Mouse (Mus musculus) stomach, postnatal 0 days (tissue): Measurements from ENCODE around the gene 4930556J24Rik. TPM values are rescaled to one million over a fixed set of nuclear protein-coding genes. Genes with fewer than 3 reads are reported as not detected.
A peak's percentile ranks its signal among the peaks of the same experiment; 100 is the strongest.
"Not testable (repeated sequence)": the region's sequence is repeated elsewhere in the genome, so short reads cannot be mapped to it uniquely, and the experiment has no call there.

ENCODE experiments used
- ATAC-seq: fragments of 200-750 bp; cut with Nextera tagmentation; 2 replicates; pipeline ENCODE4 v1.8.0; 2017; ENCODE audit not compliant: low FRiP score, low TSS enrichment
- DNase-seq: peaks from one replicate; pipeline ENCODE4 v3.0.0-alpha.2; 2016; ENCODE audit warnings: low spot score
- H3K27ac ChIP-seq: fragments of 300-500 bp; sonication (generic); replicated peaks from 2 replicates; pipeline ENCODE4 v1.5.1; 2014; ENCODE audit warnings: mild to moderate bottlenecking, control low read depth
- H3K27me3 ChIP-seq: fragments of 300-500 bp; sonication (generic); 2 replicates; pipeline ENCODE4 v1.6.1; 2014; ENCODE audit warnings: low read length; ENCODE audit not compliant: control insufficient read depth, insufficient read depth
- H3K36me3 ChIP-seq: fragments of 300-500 bp; sonication (generic); 2 replicates; pipeline ENCODE4 v1.6.1; 2014; ENCODE audit warnings: low read length, mixed read lengths; ENCODE audit not compliant: control insufficient read depth, insufficient read depth
- H3K4me1 ChIP-seq: fragments of 300-500 bp; sonication (generic); replicated peaks from 2 replicates; pipeline ENCODE4 v1.6.1; 2014; ENCODE audit warnings: antibody characterized with exemption; ENCODE audit not compliant: control insufficient read depth, insufficient read depth
- H3K4me2 ChIP-seq: fragments of 300-500 bp; sonication (generic); replicated peaks from 2 replicates; pipeline ENCODE4 v1.6.1; 2014; ENCODE audit warnings: low read depth, mild to moderate bottlenecking, control low read depth, moderate library complexity
- H3K4me3 ChIP-seq: fragments of 300-500 bp; sonication (generic); 2 replicates; pipeline ENCODE4 v1.5.1; 2014; ENCODE audit warnings: low read depth, low read length, control low read depth
- H3K9ac ChIP-seq: fragments of 300-500 bp; sonication (generic); 2 replicates; pipeline ENCODE4 v1.6.1; 2014; ENCODE audit warnings: mild to moderate bottlenecking, low read length, control low read depth, mixed read lengths
- H3K9me3 ChIP-seq: fragments of 300-500 bp; sonication (generic); 2 replicates; pipeline ENCODE4 v1.6.1; 2016; ENCODE audit warnings: low read length; ENCODE audit not compliant: control insufficient read depth
- CTCF ChIP-seq: IDR thresholded peaks from 2 replicates; pipeline ENCODE4 v1.5.1; 2016; ENCODE audit warnings: antibody characterized with exemption, low read depth, mild to moderate bottlenecking, moderate library complexity
- EP300 ChIP-seq: optimal IDR thresholded peaks from 2 replicates; pipeline ENCODE3; 2016; ENCODE audit warnings: antibody characterized with exemption
- WGBS: fragments of 180-500 bp; shearing (Covaris S2); extraction: QIAGEN DNeasy Blood & Tissue Kit; methylation state at CpG from one replicate; pipeline ENCODE4 v1.1.7; 2014; 5-methylcytosine and 5-hydroxymethylcytosine counted together
- polyA plus RNA-seq: library from polyadenylated mRNA; unstranded; fragments of >200 nt; fragmentation: Nextera tagmentation; extraction: Ambion mirVana; gene quantifications from 2 replicates; pipeline ENCODE4 v1.2.1, GENCODE M21; 2015

The 4930556J24Rik gene
- 0.08 TPM in 1 of 2 replicates, not detected in the other for polyA plus RNA-seq

- H3K4me1 ChIP-seq, result no peaks in the 10 kb centered on the region
- no peak within 1 kb of the TSS for H3K4me3 ChIP-seq
- TF ChIP-seq CTCF, result no peak
- H3K36me3 ChIP-seq, result peaks cover 24% of the 10 kb centered on the region
- WGBS, result 91% methylated on average over 6 of the region's 6 CpGs
- ATAC-seq (no peak), DNase-seq (no peak)
- H3K9ac ChIP-seq, result no peak within 1 kb of the TSS
- no peaks in the 10 kb centered on the region for H3K27me3 ChIP-seq
- no peaks in the 10 kb centered on the region for H3K9me3 ChIP-seq
- no peak within 1 kb of the TSS for H3K27ac ChIP-seq
- no peak within 1 kb of the TSS for H3K4me2 ChIP-seq
Observed at GRCm38 (mm10) chr11:3976678-3977077, at the start of gene 4930556J24Rik. TSS of gene 4930556J24Rik (minus strand) at chr11:3976778.

- no peak overlapping the region for H3K9ac ChIP-seq
- no peaks in the 10 kb centered on the region for H3K9me3 ChIP-seq
- WGBS, result 68% methylated on average over 2 of the region's 2 CpGs
- H3K27ac ChIP-seq, result no peak overlapping the region
- DNase-seq, result no peak
- no peak for TF ChIP-seq CTCF
- no peak for TF ChIP-seq EP300
- no peaks in the 10 kb centered on the region for H3K36me3 ChIP-seq
- H3K4me1 ChIP-seq, result no peaks in the 10 kb centered on the region
- ATAC-seq, result no peak
- no peak overlapping the region for H3K4me2 ChIP-seq
- H3K27me3 ChIP-seq, result no peaks in the 10 kb centered on the region
- H3K4me3 ChIP-seq, result no peak overlapping the region
Observed at GRCm38 (mm10) chr11:4023321-4023720, 46.7 kb upstream of the 4930556J24Rik start.

DNA sequence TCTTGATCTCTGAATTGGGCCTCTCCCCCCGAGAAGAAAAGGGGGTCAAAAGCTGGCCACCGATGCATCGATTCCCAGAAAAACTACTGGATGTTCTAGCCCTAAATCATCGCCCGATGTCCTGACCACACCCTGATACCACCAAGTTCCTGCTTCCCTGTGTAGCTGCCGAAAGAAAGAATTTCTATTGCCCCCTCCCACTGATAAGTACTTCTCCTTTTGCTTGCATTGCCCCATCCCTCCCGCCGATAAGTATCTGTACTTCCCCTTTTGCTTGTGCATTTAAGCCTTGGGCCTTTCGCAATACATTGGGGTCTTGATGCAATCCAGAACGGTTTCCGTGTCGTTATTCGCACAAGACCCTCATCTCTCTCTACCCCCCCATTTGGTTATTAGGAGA lies 45.5 kb upstream of the 4930556J24Rik start:
- H3K36me3 ChIP-seq, H3K4me3 ChIP-seq, H3K27me3 ChIP-seq, H3K9ac ChIP-seq, H3K4me1 ChIP-seq, H3K4me2 ChIP-seq, ATAC-seq, H3K27ac ChIP-seq, H3K9me3 ChIP-seq, DNase-seq: not testable (repeated sequence)
- 88% methylated on average over 13 of the region's 13 CpGs for WGBS

DNA sequence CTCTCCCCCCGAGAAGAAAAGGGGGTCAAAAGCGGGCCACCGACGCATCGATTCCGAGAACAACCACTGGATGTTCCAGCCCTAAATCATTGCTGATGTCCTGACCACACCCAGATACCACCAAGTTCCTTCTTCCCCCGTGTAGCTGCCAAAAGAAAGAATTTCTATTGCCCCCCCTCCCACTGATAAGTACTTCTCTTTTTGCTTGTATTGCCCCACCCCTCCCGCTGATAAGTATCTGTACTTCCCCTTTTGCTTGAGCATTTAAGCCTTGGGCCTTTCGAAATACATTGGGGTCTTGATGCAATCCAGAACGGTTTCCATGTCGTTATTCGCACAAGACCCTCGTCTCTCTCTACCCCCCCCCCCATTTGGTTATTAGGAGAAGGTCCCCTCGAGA lies 39.2 kb upstream of the 4930556J24Rik start:
- 83% methylated on average over 14 of the region's 14 CpGs for WGBS
- not testable (repeated sequence) for H3K27ac ChIP-seq, H3K4me1 ChIP-seq, H3K27me3 ChIP-seq, H3K4me3 ChIP-seq, H3K9ac ChIP-seq, H3K9me3 ChIP-seq, DNase-seq, H3K4me2 ChIP-seq, ATAC-seq, H3K36me3 ChIP-seq

DNA sequence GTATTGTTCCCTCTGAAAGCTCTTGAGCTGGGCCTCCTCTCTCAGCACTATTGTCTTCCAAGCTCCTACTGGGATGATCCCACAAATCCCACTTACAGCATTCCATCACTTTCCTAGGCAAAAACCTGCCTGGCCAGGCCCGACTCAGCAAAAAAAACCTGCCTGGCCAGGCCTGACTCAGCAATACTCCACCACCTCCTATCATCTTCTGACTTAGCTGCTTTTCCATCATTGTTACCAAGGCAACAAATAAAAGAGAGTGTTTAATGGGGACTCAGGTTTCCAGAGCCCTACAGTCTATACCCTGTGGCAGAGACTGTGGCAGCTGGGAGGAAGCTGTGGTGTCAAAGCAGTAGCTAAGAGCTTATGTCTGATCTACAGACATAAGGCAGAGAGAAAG lies 36.0 kb upstream of the 4930556J24Rik start:
- no peaks in the 10 kb centered on the region for H3K36me3 ChIP-seq
- no peak for ATAC-seq
- no peak for DNase-seq
- no peak overlapping the region for H3K4me2 ChIP-seq
- TF ChIP-seq EP300 (no peak), CTCF (no peak)
- H3K9me3 ChIP-seq, result no peaks in the 10 kb centered on the region
- no peaks in the 10 kb centered on the region for H3K4me1 ChIP-seq
- 77% methylated on average over 1 of the region's 1 CpGs for WGBS
- H3K27me3 ChIP-seq, result no peaks in the 10 kb centered on the region
- no peak overlapping the region for H3K27ac ChIP-seq
- H3K9ac ChIP-seq, result no peak overlapping the region
- no peak overlapping the region for H3K4me3 ChIP-seq

- no peaks in the 10 kb centered on the region for H3K27me3 ChIP-seq
- H3K4me2 ChIP-seq, result no peak overlapping the region
- no peak overlapping the region for H3K9ac ChIP-seq
- no peak overlapping the region for H3K4me3 ChIP-seq
- ATAC-seq (no peak), DNase-seq (no peak)
- 80% methylated on average over 3 of the region's 3 CpGs for WGBS
- no peak overlapping the region for H3K27ac ChIP-seq
- H3K9me3 ChIP-seq, result no peaks in the 10 kb centered on the region
- no peaks in the 10 kb centered on the region for H3K4me1 ChIP-seq
- TF ChIP-seq EP300, result no peak
- peak; percentile 67 for TF ChIP-seq CTCF
- no peaks in the 10 kb centered on the region for H3K36me3 ChIP-seq
Observed at GRCm38 (mm10) chr11:4006462-4006861, 29.9 kb upstream of the 4930556J24Rik start.
